Comparison of ENCODE assay signal across 8 mouse cellular contexts in the genomic region with DNA sequence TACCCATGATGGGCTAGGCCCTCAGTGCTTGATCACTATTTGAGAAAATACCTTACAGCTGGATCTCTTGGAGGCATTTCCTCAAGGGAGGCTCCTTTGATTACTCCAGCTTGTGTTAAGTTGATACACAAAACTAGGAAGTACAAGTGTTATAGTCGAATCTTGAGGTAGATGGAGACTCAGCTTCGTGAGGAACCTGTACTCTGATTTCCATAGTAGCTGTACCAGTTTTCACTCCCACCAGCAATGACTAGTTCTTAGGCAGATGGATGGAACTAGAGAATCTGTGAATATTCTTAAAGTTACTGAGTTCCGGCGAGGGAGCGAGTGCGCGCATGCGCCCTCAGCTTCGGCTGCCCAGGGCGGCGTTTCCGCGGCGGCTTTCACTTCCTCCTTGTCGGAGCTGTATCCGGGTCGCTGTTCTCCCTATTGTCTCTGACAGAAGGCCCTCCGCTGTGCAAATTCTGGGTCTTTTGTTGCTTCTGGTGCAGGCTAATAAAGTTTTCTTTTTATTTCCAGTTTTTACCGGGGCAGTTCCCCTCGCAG. TPM values are rescaled to one million over a fixed set of nuclear protein-coding genes. Genes with fewer than 3 reads are reported as not detected.
DNase-seq lines count a peak whose midpoint lies in the region; ATAC-seq and TF ChIP-seq lines count a peak whose summit lies in the region.

No protein-coding gene starts in this region.

- TF ChIP-seq CTCF in hindbrain, postnatal 0 days (IDR thresholded peaks at IDR 0.05; ENCODE audit: low read depth): no peak
- no peak for TF ChIP-seq CTCF in left cerebral cortex, adult 2 months (IDR thresholded peaks at IDR 0.05)

- H3K4me3 ChIP-seq in hindbrain, postnatal 0 days (ENCODE audit: low read length): peak overlapping the region; percentile 81
- H3K4me3 ChIP-seq in left cerebral cortex, adult 2 months: peak overlapping the region; percentile 63

- intact Hi-C loops in left cerebral cortex, adult 2 months (cut with DNase I): loop anchor here (5.0 to 10.0 kb wide), 2 partner anchors 197 to 329 kb away; no protein-coding TSS in a partner anchor

- ATAC-seq in hindbrain, postnatal 0 days: peak; percentile 97
- ATAC-seq in megakaryocyte, adult 5-6 weeks (ENCODE audit: poor library complexity, severe bottlenecking): peak; percentile 93

- WGBS in hindbrain, postnatal 0 days: 1% methylated on average over 20 of the region's 20 CpGs

- no peaks in the 10 kb centered on the region for H3K27me3 ChIP-seq in hindbrain, postnatal 0 days (ENCODE audit: insufficient read depth, low read length)

- peak overlapping the region; percentile 99 for H3K9ac ChIP-seq in hindbrain, postnatal 0 days (replicated peaks; ENCODE audit: low read length)

- peak overlapping the region; percentile 67 for H3K4me2 ChIP-seq in hindbrain, postnatal 0 days (ENCODE audit: low read depth, low read length)

- H3K4me1 ChIP-seq in hindbrain, postnatal 0 days (ENCODE audit: insufficient read depth, low read length): peaks cover 14% of the 10 kb centered on the region; the same call in 1 of the 2 replicates

- H3K36me3 ChIP-seq in hindbrain, postnatal 0 days (ENCODE audit: insufficient read depth, low read length): 0 out of 2 replicates have a peak, but pooled peaks cover 5% of the 10 kb centered on the region

- H3K27ac ChIP-seq in hindbrain, postnatal 0 days: peak overlapping the region; percentile 100
- peak overlapping the region; percentile 90 for H3K27ac ChIP-seq in left cerebral cortex, adult 2 months

- peak; percentile 65 for DNase-seq in WW6 (ENCODE audit: low read depth, low spot score)
- peak; percentile 82 to 87 for DNase-seq in cerebellum, postnatal 36 days
- peak; percentile 80 for DNase-seq in gastrocnemius, adult 18-20 months (ENCODE audit: low spot score)
- peak; percentile 95 for DNase-seq in hindbrain, postnatal 0 days (ENCODE audit: low spot score)
- DNase-seq in left cerebral cortex, adult 2 months (ENCODE audit: extremely low spot score in 1 of 2, low spot score in 2 of 2): peak; percentile 84 to 89
- peak; percentile 91 for DNase-seq in right cerebral cortex, postnatal 14 days
- peak; percentile 66 to 84 for DNase-seq in urinary bladder, postnatal 36 days (ENCODE audit: low spot score in 2 of 2)

- H3K9me3 ChIP-seq in hindbrain, postnatal 0 days (ENCODE audit: low read length): no peaks in the 10 kb centered on the region

RNA-seq across cellular contexts. Expression of a gene that starts 18.0 kb away (rescaled TPM):
- 10 to 100 TPM; 24.2 to 28.5 TPM for total RNA-seq in gastrocnemius, adult 18-20 months (2021)
- total RNA-seq in hindbrain, postnatal 0 days (2014; rRNA removed): 81.5 and 84.4 TPM in 2 replicates
- 86.2 and 89.3 TPM in 2 replicates for polyA plus RNA-seq in hindbrain, postnatal 0 days (2015; fragmentation: Nextera tagmentation; extraction: Ambion mirVana)
- total RNA-seq in left cerebral cortex, adult 2 months (2021): 10 to 100 TPM; 76.8 to 88.9 TPM
- 70.0 and 77.8 TPM in 2 replicates for total RNA-seq in megakaryocyte, adult 5-6 weeks (2015)
- 71.8 and 80.6 TPM in 2 replicates for total RNA-seq in megakaryocyte, adult 5-6 weeks (2017)

RNA-seq across cellular contexts. Expression of a gene that starts 18.3 kb away (rescaled TPM):
- 1,000 to 10,000 TPM; 1,410 to 1,502 TPM for total RNA-seq in gastrocnemius, adult 18-20 months (2021)
- total RNA-seq in hindbrain, postnatal 0 days (2014; rRNA removed): 640 and 701 TPM in 2 replicates
- 1,722 and 1,741 TPM in 2 replicates for polyA plus RNA-seq in hindbrain, postnatal 0 days (2015; fragmentation: Nextera tagmentation; extraction: Ambion mirVana)
- total RNA-seq in left cerebral cortex, adult 2 months (2021): 100 to 1,000 TPM; 627 to 632 TPM
- 412 and 455 TPM in 2 replicates for total RNA-seq in megakaryocyte, adult 5-6 weeks (2015)
- 315 and 338 TPM in 2 replicates for total RNA-seq in megakaryocyte, adult 5-6 weeks (2017)

Comparison
In these comparisons a context has a peak if more than half of its experiments do, and no peak if none do; other contexts are left out.
1. Peak in every context shown above with its lines: DNase-seq, ATAC-seq, H3K4me3 ChIP-seq and H3K27ac ChIP-seq.